Mouse (Mus musculus): ENCODE data around the gene Ppp2r3a. TPM values are rescaled to one million over a fixed set of nuclear protein-coding genes. Genes with fewer than 3 reads are reported as not detected.
A peak's percentile ranks its signal among the peaks of the same experiment; 100 is the strongest.

The Ppp2r3a gene
- 16.4 and 17.3 TPM in 2 replicates for polyA plus RNA-seq (2014; fragmentation: Nextera tagmentation; extraction: Ambion mirVana)

DNA sequence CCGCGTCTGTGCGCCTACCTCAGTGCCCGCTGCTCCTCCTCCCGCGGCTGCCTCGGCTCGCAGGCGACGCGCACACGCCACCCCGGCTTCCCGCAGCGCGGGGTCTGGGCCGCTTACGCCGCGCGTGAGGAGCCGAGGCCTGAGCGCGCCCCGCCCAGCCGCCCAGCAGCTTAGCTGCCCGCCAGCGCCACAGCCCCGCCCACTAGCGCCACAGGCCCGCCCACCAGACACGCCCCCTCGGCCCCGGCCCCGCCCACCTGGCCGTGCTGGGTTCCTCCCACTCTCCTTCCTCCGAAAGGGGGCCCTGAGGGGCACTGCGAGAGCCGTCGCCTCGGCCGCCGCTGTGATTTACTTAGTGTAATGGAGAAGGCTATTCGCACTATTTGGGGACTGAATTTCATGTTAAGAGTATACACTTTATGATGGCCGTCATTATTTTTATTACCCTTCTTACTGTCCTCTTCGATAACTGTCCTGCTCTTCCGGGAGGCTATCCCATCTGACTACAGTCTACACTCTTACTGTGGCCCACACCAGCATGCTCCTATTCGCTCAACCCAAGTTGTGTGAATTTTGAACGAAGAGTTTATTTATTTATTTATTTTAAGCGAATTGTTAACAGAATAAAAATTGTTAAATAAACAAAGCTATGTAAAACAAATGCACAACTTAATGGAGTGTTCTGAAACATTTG, at the start of gene Ppp2r3a:
TSS of gene Ppp2r3a (minus strand) at position 152 of the 694 bp plus-strand sequence.
- 2% methylated on average over 36 of the region's 50 CpGs for WGBS
- H3K4me2 ChIP-seq (ENCODE audit: low read depth) = peak within 1 kb of the TSS; percentile 69

DNA sequence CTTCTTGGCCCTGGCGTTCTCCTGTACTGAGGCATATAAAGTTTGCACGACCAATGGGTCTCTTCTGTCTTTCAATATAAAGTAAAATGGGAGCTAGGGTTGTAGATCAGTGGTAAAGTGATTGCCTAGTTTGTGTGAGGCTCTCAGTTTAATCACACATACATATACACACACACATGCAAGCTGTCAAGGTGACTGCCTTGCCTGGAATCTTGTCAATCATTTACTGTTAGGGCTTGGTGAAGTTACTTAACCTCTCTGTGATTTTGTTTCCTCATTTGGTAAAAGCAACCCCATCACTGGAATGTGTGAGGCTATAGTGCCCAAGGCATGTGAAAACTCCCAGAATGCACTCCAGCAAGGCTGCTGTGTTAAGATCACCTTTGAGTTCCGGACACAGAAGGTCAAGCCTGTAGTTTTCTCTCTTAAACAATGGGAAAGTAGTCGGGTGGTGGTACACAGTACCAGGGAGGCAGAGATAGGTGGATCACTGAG, 48.9 kb upstream of the Ppp2r3a start:
- 90% methylated on average over 4 of the region's 4 CpGs for WGBS

More for the DNA sequence above, at the start of gene Ppp2r3a:
- peak; percentile 91 for ATAC-seq (ENCODE audit: insufficient read depth, low FRiP score, low TSS enrichment)
- Histone ChIP-seq H3K4me1 (ENCODE audit: control insufficient read depth, insufficient read depth, low read length) (peaks cover 6% of the 10 kb centered on the region; the same call in 1 of the 2 replicates), H3K27ac (ENCODE audit: low read depth, low read length) (peak within 1 kb of the TSS; percentile 93), H3K4me3 (ENCODE audit: low read depth, low read length) (peak within 1 kb of the TSS; percentile 79), H3K9ac (ENCODE audit: low read length) (peak within 1 kb of the TSS; percentile 71), H3K27me3 (ENCODE audit: control insufficient read depth, insufficient read depth, low read length) (no peaks in the 10 kb centered on the region), H3K36me3 (ENCODE audit: control insufficient read depth, insufficient read depth, low read length) (no peaks in the 10 kb centered on the region), H3K9me3 (ENCODE audit: control insufficient read depth, low read length) (no peaks in the 10 kb centered on the region)
- peak; percentile 97 for DNase-seq (ENCODE audit: low spot score)

DNA sequence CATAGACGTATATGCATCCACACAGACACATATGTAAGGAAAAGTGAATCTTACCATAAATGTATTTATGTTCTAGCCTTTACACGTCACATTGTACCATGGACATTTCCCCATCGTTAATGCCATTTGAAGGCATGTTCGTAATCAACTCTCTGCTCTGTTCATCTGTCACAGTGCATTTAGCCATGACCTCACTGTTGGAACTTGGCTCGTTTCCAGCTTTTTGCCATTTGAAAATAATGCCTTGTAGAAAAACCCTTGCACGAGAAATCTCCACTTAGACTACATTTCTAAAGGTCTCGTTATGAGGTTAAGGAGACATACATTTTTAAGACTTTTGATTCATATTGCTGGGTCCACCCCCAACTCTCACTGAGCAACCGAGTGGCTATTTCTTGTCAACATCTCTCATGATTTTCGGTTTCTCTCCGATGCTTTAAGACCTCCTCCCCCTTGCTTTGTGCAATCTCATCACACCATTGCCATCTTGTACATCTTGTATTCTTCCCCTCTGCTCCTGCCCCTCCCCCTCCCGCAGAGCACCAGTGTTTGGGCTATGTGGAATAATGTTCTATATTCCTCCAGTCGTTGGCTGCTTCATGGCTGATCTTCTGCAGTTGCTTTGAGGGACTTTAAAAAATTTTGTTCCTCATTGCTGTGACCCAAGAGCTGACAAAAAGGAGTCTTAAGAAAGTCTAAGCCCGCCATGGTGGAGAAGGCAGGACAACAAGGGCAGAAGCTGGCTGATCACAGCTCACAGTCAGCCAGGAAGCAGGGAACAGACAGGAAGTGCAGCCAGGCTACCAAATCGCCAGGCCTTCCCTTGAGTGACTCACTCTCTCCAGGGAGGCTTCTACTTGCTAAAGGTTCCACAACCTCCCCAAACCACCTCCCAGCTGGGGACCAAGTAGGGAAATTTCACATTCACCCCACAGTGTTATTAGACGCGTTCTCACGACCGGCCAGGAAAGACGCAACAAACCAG, 40.4 kb upstream of the Ppp2r3a start:
- no peaks in the 10 kb centered on the region for H3K27me3 ChIP-seq (ENCODE audit: control insufficient read depth, insufficient read depth, low read length)
- H3K27ac ChIP-seq (ENCODE audit: low read depth, low read length) = no peak overlapping the region
- ATAC-seq (ENCODE audit: insufficient read depth, low FRiP score, low TSS enrichment) (no peak), DNase-seq (ENCODE audit: low spot score) (no peak)
- H3K4me2 ChIP-seq (ENCODE audit: low read depth) = no peak overlapping the region
- no peak overlapping the region for H3K4me3 ChIP-seq (ENCODE audit: low read depth, low read length)
- H3K9me3 ChIP-seq (ENCODE audit: control insufficient read depth, low read length) = no peaks in the 10 kb centered on the region
- whole genome bisulfite sequencing = 88% methylated on average over 19 of the region's 19 CpGs
- no peaks in the 10 kb centered on the region for H3K4me1 ChIP-seq (ENCODE audit: control insufficient read depth, insufficient read depth, low read length)
- H3K9ac ChIP-seq (ENCODE audit: low read length) = no peak overlapping the region
- no peaks in the 10 kb centered on the region for H3K36me3 ChIP-seq (ENCODE audit: control insufficient read depth, insufficient read depth, low read length)

More for the DNA sequence above, 48.9 kb upstream of the Ppp2r3a start:
- H3K36me3 ChIP-seq (ENCODE audit: control insufficient read depth, insufficient read depth, low read length) = no peaks in the 10 kb centered on the region
- no peak for DNase-seq (ENCODE audit: low spot score)
- no peak overlapping the region for H3K4me3 ChIP-seq (ENCODE audit: low read depth, low read length)
- no peak overlapping the region for H3K27ac ChIP-seq (ENCODE audit: low read depth, low read length)
- H3K9ac ChIP-seq (ENCODE audit: low read length) = no peak overlapping the region
- ATAC-seq (ENCODE audit: insufficient read depth, low FRiP score, low TSS enrichment) = no peak
- no peak overlapping the region for H3K4me2 ChIP-seq (ENCODE audit: low read depth)
- H3K27me3 ChIP-seq (ENCODE audit: control insufficient read depth, insufficient read depth, low read length) = no peaks in the 10 kb centered on the region
- no peaks in the 10 kb centered on the region for H3K9me3 ChIP-seq (ENCODE audit: control insufficient read depth, low read length)
- H3K4me1 ChIP-seq (ENCODE audit: control insufficient read depth, insufficient read depth, low read length) = no peaks in the 10 kb centered on the region

DNA sequence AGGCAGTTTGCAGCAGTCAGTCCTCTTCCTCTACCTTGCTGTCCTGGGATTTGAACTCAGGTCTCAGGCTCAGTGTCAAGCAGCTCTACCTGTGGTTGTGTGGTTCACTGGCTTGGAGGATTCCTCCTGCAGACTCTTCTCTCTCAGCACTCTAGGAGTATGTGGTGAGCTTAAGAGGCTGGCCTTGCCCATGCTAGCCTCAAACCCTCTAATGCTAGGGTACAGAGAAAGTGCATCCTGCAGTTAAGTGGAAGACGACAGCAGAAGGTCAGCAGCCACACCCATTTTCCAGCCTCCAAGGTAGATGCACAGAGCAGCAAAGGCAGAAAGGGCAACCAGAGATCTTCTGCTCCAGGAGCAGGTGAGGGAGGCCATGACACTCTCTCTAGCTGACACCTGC, 39.3 kb upstream of the Ppp2r3a start:
- no peak for ATAC-seq (ENCODE audit: insufficient read depth, low FRiP score, low TSS enrichment)
- H3K4me3 ChIP-seq (ENCODE audit: low read depth, low read length) = no peak overlapping the region
- no peaks in the 10 kb centered on the region for H3K36me3 ChIP-seq (ENCODE audit: control insufficient read depth, insufficient read depth, low read length)
- H3K9ac ChIP-seq (ENCODE audit: low read length) = no peak overlapping the region
- no peaks in the 10 kb centered on the region for H3K27me3 ChIP-seq (ENCODE audit: control insufficient read depth, insufficient read depth, low read length)
- H3K4me1 ChIP-seq (ENCODE audit: control insufficient read depth, insufficient read depth, low read length) = no peaks in the 10 kb centered on the region
- H3K9me3 ChIP-seq (ENCODE audit: control insufficient read depth, low read length) = no peaks in the 10 kb centered on the region
- DNase-seq (ENCODE audit: low spot score) = no peak
- WGBS = 88% methylated on average over 1 of the region's 1 CpGs
- no peak overlapping the region for H3K27ac ChIP-seq (ENCODE audit: low read depth, low read length)
- H3K4me2 ChIP-seq (ENCODE audit: low read depth) = no peak overlapping the region

DNA sequence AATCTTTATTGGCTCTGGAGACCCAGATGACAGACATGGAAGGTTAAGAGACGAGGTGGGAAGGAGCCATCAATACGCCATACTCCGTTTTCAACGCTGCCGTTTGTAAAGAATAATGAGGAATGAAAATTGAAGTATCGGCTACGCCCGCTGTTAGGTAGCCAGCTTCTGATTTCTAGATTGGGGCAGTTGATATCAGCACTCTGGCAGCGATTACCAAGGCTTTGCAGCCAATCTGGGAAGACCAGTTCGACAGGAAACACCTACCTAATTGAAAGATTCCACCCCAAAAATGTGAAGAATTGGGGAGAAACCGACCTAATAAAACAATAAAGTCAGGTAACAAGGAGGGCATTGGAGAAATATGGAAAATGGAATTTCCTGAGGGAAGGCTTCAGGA, 38.2 kb upstream of the Ppp2r3a start:
- 85% methylated on average over 11 of the region's 11 CpGs for WGBS
- Histone ChIP-seq H3K4me1 (ENCODE audit: control insufficient read depth, insufficient read depth, low read length) (no peaks in the 10 kb centered on the region), H3K36me3 (ENCODE audit: control insufficient read depth, insufficient read depth, low read length) (no peaks in the 10 kb centered on the region), H3K27ac (ENCODE audit: low read depth, low read length) (no peak overlapping the region), H3K4me3 (ENCODE audit: low read depth, low read length) (no peak overlapping the region), H3K4me2 (ENCODE audit: low read depth) (no peak overlapping the region), H3K9ac (ENCODE audit: low read length) (no peak overlapping the region), H3K27me3 (ENCODE audit: control insufficient read depth, insufficient read depth, low read length) (no peaks in the 10 kb centered on the region), H3K9me3 (ENCODE audit: control insufficient read depth, low read length) (no peaks in the 10 kb centered on the region)
- no peak for ATAC-seq (ENCODE audit: insufficient read depth, low FRiP score, low TSS enrichment)
- no peak for DNase-seq (ENCODE audit: low spot score)

DNA sequence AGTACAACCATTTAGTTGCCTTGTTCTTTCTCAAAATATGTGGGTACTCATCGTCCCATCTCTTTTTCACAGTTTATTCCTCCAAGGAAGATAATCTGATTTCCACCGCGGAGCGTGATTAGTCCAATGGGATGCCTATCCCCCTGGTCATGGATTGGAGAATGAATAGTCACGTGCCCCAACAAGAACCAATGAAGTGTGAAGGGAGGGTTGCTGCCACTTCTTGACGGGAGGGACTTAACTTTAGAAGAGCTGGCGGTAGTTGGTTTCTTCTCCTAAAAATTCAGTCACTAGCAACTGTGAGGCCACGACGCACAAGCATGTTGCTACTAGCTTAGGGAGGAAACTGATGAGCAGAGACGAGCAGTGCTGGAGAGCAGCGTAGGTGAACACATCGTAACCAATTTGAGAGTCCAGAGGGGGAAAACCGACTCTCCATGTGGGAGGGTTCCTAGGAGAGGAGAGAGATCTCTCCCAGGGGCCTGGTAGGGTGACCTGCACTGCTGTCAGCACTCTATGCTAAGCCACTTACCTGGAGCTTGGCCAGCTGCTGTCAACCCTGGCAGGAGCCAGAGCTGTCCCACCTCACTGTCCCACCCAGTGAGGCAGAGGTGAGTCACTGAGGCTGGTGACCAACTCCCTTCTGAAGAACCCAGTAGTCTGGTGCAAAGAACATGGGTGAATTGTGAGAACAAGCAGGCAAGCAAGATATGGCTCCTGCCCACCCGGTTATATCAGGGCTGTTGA, 37.5 kb upstream of the Ppp2r3a start:
- no peaks in the 10 kb centered on the region for H3K4me1 ChIP-seq (ENCODE audit: control insufficient read depth, insufficient read depth, low read length)

DNA sequence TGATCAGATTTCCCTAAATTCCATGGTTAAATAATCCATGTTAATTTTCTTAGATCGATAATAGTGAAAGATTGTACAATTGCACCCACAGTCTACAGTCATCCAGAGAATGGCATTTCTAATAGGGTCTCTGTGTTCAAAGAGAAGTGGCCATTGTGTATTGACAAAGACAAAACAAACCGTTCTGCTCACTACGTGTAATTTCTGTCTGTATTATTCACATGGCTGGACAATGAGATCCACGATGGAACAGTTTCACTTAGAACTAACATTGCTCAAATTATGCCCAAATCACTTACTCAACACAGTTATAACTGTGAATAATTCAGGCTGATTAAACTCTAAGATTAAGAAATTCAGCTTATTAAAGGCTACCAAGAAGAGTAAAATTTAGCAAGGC, 35.2 kb upstream of the Ppp2r3a start:
- Histone ChIP-seq H3K4me3 (ENCODE audit: low read depth, low read length) (no peak overlapping the region), H3K9me3 (ENCODE audit: control insufficient read depth, low read length) (no peaks in the 10 kb centered on the region), H3K27ac (ENCODE audit: low read depth, low read length) (no peak overlapping the region), H3K4me1 (ENCODE audit: control insufficient read depth, insufficient read depth, low read length) (no peaks in the 10 kb centered on the region), H3K36me3 (ENCODE audit: control insufficient read depth, insufficient read depth, low read length) (no peaks in the 10 kb centered on the region), H3K4me2 (ENCODE audit: low read depth) (no peak overlapping the region), H3K27me3 (ENCODE audit: control insufficient read depth, insufficient read depth, low read length) (no peaks in the 10 kb centered on the region), H3K9ac (ENCODE audit: low read length) (no peak overlapping the region)
- 77% methylated on average over 4 of the region's 4 CpGs for WGBS
- no peak for ATAC-seq (ENCODE audit: insufficient read depth, low FRiP score, low TSS enrichment)
- no peak for DNase-seq (ENCODE audit: low spot score)

More for the DNA sequence above, 37.5 kb upstream of the Ppp2r3a start:
- WGBS = 90% methylated on average over 14 of the region's 14 CpGs
- Histone ChIP-seq H3K27me3 (ENCODE audit: control insufficient read depth, insufficient read depth, low read length) (no peaks in the 10 kb centered on the region), H3K9ac (ENCODE audit: low read length) (no peak overlapping the region), H3K36me3 (ENCODE audit: control insufficient read depth, insufficient read depth, low read length) (no peaks in the 10 kb centered on the region), H3K4me2 (ENCODE audit: low read depth) (no peak overlapping the region), H3K27ac (ENCODE audit: low read depth, low read length) (no peak overlapping the region), H3K4me3 (ENCODE audit: low read depth, low read length) (no peak overlapping the region), H3K9me3 (ENCODE audit: control insufficient read depth, low read length) (no peaks in the 10 kb centered on the region)
- DNase-seq (ENCODE audit: low spot score) (no peak), ATAC-seq (ENCODE audit: insufficient read depth, low FRiP score, low TSS enrichment) (no peak)

DNA sequence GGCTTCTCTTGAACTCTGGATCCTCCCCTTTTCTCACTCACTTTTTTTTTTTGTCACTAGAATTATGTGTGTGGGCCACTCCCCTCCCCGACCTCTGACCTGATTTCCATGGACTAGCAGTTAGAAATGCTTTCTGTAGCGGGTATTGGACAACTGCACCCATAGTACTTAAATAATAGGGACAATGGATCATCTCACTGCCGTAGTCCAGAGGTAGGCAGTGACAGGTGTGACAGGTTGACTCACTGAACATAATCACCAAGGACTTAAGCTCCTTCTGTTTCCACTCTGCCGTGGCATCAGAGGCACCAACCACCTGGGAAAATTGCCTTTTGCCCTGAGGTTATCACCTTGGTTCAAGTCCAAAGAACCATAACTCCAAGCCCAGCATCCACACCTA, 32.5 kb upstream of the Ppp2r3a start:
- no peaks in the 10 kb centered on the region for H3K4me1 ChIP-seq (ENCODE audit: control insufficient read depth, insufficient read depth, low read length)
- ATAC-seq (ENCODE audit: insufficient read depth, low FRiP score, low TSS enrichment) (no peak), DNase-seq (ENCODE audit: low spot score) (no peak)
- no peak overlapping the region for H3K27ac ChIP-seq (ENCODE audit: low read depth, low read length)
- no peaks in the 10 kb centered on the region for H3K9me3 ChIP-seq (ENCODE audit: control insufficient read depth, low read length)
- no peaks in the 10 kb centered on the region for H3K36me3 ChIP-seq (ENCODE audit: control insufficient read depth, insufficient read depth, low read length)
- H3K9ac ChIP-seq (ENCODE audit: low read length) = no peak overlapping the region
- H3K4me2 ChIP-seq (ENCODE audit: low read depth) = no peak overlapping the region
- no peak overlapping the region for H3K4me3 ChIP-seq (ENCODE audit: low read depth, low read length)
- H3K27me3 ChIP-seq (ENCODE audit: control insufficient read depth, insufficient read depth, low read length) = no peaks in the 10 kb centered on the region
- WGBS = 75% methylated on average over 4 of the region's 4 CpGs
